Mouse (Mus musculus): ENCODE results near the gene Siae. TPM values are rescaled to one million over a fixed set of nuclear protein-coding genes. Genes with fewer than 3 reads are reported as not detected.

The Siae gene
- polyA plus RNA-seq, 1 experiment: 7.2 TPM

GRCm38 (mm10) chr9:37593690-37594089 is 38.2 kb downstream of the Siae start:
- WGBS: 91% methylated on average over 3 of the region's 3 CpGs
- Histone ChIP-seq H3K27ac (ENCODE audit: control insufficient read depth, insufficient read depth, low read depth, low read length, poor library complexity) (no peak overlapping the region), H3K4me1 (ENCODE audit: control insufficient read depth, insufficient read depth, low read length) (no peaks in the 10 kb centered on the region), H3K4me3 (replicated peaks; ENCODE audit: control insufficient read depth, low read depth, low read length) (no peak overlapping the region)
- TF ChIP-seq POLR2A (IDR thresholded peaks at IDR 0.05; ENCODE audit: borderline replicate concordance, control insufficient read depth, low read depth, low read length) (no peak), CTCF (IDR thresholded peaks at IDR 0.05; ENCODE audit: control insufficient read depth, insufficient read depth, low read length) (no peak)

- TF ChIP-seq CTCF (IDR thresholded peaks at IDR 0.05; ENCODE audit: control insufficient read depth, insufficient read depth, low read length) (no peak), POLR2A (IDR thresholded peaks at IDR 0.05; ENCODE audit: borderline replicate concordance, control insufficient read depth, low read depth, low read length) (no peak)
- Histone ChIP-seq H3K27ac (ENCODE audit: control insufficient read depth, insufficient read depth, low read depth, low read length, poor library complexity) (no peak overlapping the region), H3K4me1 (ENCODE audit: control insufficient read depth, insufficient read depth, low read length) (no peaks in the 10 kb centered on the region), H3K4me3 (replicated peaks; ENCODE audit: control insufficient read depth, low read depth, low read length) (no peak overlapping the region)
- WGBS: 39% methylated on average over 1 of the region's 1 CpGs
These were observed 40.1 kb downstream of the Siae start for GRCm38 (mm10) chr9:37595570-37595969.

- 55% methylated on average over 2 of the region's 2 CpGs for WGBS
These were observed 43.1 kb downstream of the Siae start for GRCm38 (mm10) chr9:37598637-37599036.

GRCm38 (mm10) chr9:37600538-37601205 is 45.2 kb downstream of the Siae start:
- Histone ChIP-seq H3K4me1 (ENCODE audit: control insufficient read depth, insufficient read depth, low read length) (no peaks in the 10 kb centered on the region), H3K27ac (ENCODE audit: control insufficient read depth, insufficient read depth, low read depth, low read length, poor library complexity) (no peak overlapping the region), H3K4me3 (replicated peaks; ENCODE audit: control insufficient read depth, low read depth, low read length) (no peak overlapping the region)
- no peak for TF ChIP-seq CTCF (IDR thresholded peaks at IDR 0.05; ENCODE audit: control insufficient read depth, insufficient read depth, low read length)
- no peak for TF ChIP-seq POLR2A (IDR thresholded peaks at IDR 0.05; ENCODE audit: borderline replicate concordance, control insufficient read depth, low read depth, low read length)
- 65% methylated on average over 2 of the region's 2 CpGs for whole genome bisulfite sequencing

More at GRCm38 (mm10) chr9:37598637-37599036, 43.1 kb downstream of the Siae start:
- Histone ChIP-seq H3K27ac (ENCODE audit: control insufficient read depth, insufficient read depth, low read depth, low read length, poor library complexity) (no peak overlapping the region), H3K4me1 (ENCODE audit: control insufficient read depth, insufficient read depth, low read length) (no peaks in the 10 kb centered on the region), H3K4me3 (replicated peaks; ENCODE audit: control insufficient read depth, low read depth, low read length) (no peak overlapping the region)
- TF ChIP-seq POLR2A (IDR thresholded peaks at IDR 0.05; ENCODE audit: borderline replicate concordance, control insufficient read depth, low read depth, low read length): no peak
- TF ChIP-seq CTCF (IDR thresholded peaks at IDR 0.05; ENCODE audit: control insufficient read depth, insufficient read depth, low read length): no peak

- H3K4me3 ChIP-seq (replicated peaks; ENCODE audit: control insufficient read depth, low read depth, low read length): no peak overlapping the region
- no peak overlapping the region for H3K27ac ChIP-seq (ENCODE audit: control insufficient read depth, insufficient read depth, low read depth, low read length, poor library complexity)
- H3K4me1 ChIP-seq (ENCODE audit: control insufficient read depth, insufficient read depth, low read length): no peaks in the 10 kb centered on the region
- 58% methylated on average over 3 of the region's 3 CpGs for WGBS
- no peak for TF ChIP-seq POLR2A (IDR thresholded peaks at IDR 0.05; ENCODE audit: borderline replicate concordance, control insufficient read depth, low read depth, low read length)
- no peak for TF ChIP-seq CTCF (IDR thresholded peaks at IDR 0.05; ENCODE audit: control insufficient read depth, insufficient read depth, low read length)
These were observed 49.6 kb downstream of the Siae start for GRCm38 (mm10) chr9:37605089-37605488.

- WGBS: 72% methylated on average over 4 of the region's 4 CpGs
- Histone ChIP-seq H3K4me1 (ENCODE audit: control insufficient read depth, insufficient read depth, low read length) (no peaks in the 10 kb centered on the region; the same call in 1 of the 2 replicates), H3K4me3 (replicated peaks; ENCODE audit: control insufficient read depth, low read depth, low read length) (no peak overlapping the region), H3K27ac (ENCODE audit: control insufficient read depth, insufficient read depth, low read depth, low read length, poor library complexity) (no peak overlapping the region)
- no peak for TF ChIP-seq POLR2A (IDR thresholded peaks at IDR 0.05; ENCODE audit: borderline replicate concordance, control insufficient read depth, low read depth, low read length)
- no peak for TF ChIP-seq CTCF (IDR thresholded peaks at IDR 0.05; ENCODE audit: control insufficient read depth, insufficient read depth, low read length)
These were observed 54.1 kb downstream of the Siae start for GRCm38 (mm10) chr9:37609558-37609957.

GRCm38 (mm10) chr9:37613182-37613910 is 57.8 kb downstream of the Siae start, which contains the start of gene Spa17:
TSS of gene Spa17 (minus strand) at chr9:37613722.
- Histone ChIP-seq H3K27ac (ENCODE audit: control insufficient read depth, insufficient read depth, low read depth, low read length, poor library complexity) (peak within 1 kb of the TSS; percentile 16; the same call in 1 of the 2 replicates), H3K4me3 (replicated peaks; ENCODE audit: control insufficient read depth, low read depth, low read length) (peak within 1 kb of the TSS; percentile 94), H3K4me1 (ENCODE audit: control insufficient read depth, insufficient read depth, low read length) (no peaks in the 10 kb centered on the region; the same call in 1 of the 2 replicates)
- TF ChIP-seq CTCF (IDR thresholded peaks at IDR 0.05; ENCODE audit: control insufficient read depth, insufficient read depth, low read length): no peak
- no peak for TF ChIP-seq POLR2A (IDR thresholded peaks at IDR 0.05; ENCODE audit: borderline replicate concordance, control insufficient read depth, low read depth, low read length)
- under 1% methylated on average over 45 of the region's 45 CpGs for WGBS

- Histone ChIP-seq H3K27ac (ENCODE audit: control insufficient read depth, insufficient read depth, low read depth, low read length, poor library complexity) (peak overlapping the region; percentile 13; the same call in 1 of the 2 replicates), H3K4me1 (ENCODE audit: control insufficient read depth, insufficient read depth, low read length) (no peaks in the 10 kb centered on the region; the same call in 1 of the 2 replicates), H3K4me3 (replicated peaks; ENCODE audit: control insufficient read depth, low read depth, low read length) (peak overlapping the region; percentile 75)
- WGBS: 18% methylated on average over 6 of the region's 6 CpGs
- TF ChIP-seq POLR2A (IDR thresholded peaks at IDR 0.05; ENCODE audit: borderline replicate concordance, control insufficient read depth, low read depth, low read length) (no peak), CTCF (IDR thresholded peaks at IDR 0.05; ENCODE audit: control insufficient read depth, insufficient read depth, low read length) (no peak)
These were observed 58.4 kb downstream of the Siae start for GRCm38 (mm10) chr9:37613911-37614280.

Measured in bone marrow, adult 2 months (tissue).